In the genomic region with DNA sequence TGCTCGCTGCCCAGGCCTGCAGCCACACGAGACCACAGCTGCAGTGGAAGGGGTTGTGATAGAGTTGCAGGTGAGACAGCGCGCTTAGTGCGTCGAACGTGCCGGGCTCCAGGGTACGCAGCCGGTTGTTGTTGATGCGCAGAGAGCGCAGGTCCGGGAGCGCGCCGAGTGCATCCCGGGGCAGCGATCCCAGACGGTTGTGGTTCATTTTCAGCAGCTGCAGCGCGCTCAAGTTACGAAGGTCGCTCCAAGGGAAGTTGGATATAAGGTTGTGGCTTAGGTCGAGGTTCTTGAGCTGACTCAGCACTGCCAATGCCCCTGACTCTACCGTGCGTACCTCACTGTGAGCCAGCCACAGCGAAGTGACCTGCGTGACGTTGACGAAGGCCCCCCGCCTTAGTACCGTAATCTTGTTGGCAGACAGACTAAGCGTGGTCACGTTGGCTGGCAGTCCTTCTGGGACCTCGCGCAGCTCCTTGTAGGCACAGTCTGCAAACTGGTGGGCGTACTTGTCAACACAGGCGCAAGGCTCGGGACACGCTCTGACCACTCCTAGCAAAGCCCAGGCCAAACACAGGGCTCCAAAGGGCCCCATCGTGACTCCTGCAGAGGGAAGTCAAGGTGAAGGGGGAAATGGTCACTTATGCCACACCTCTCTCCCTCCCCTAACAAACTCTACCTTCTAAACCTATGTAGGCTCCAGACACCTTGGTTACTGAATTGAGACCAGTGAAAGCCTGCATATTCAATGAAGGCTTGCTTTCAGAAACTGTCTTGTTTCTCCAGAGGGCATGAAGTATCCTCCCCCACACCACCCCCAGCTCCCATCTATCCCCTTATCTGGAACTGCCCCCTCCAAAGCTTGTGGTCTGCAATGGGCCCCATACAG, we compare ENCODE assay signal across 9 mouse cellular contexts. TPM values are rescaled to one million over a fixed set of nuclear protein-coding genes. Genes with fewer than 3 reads are reported as not detected.
A peak's percentile ranks its signal among the peaks of the same experiment; 100 is the strongest.
DNase-seq lines count a peak whose midpoint lies in the region; ATAC-seq lines count a peak whose summit lies in the region.
"Had no signal": no experiment of that assay in that cellular context is flagged by ENCODE, and none has a peak within 500 bp of the region (broad histone marks: within the 10 kb centered on the region; RNA-seq: fewer than 3 reads in every experiment).

No protein-coding gene starts in this region.

- no peak overlapping the region for H3K27ac ChIP-seq in limb, embryonic 11.5 days (replicated peaks; ENCODE audit: low read depth, low read length)
- H3K27ac ChIP-seq: liver, embryonic 13.5 days had no signal

- no peak for ATAC-seq in limb, embryonic 11.5 days (ENCODE audit: insufficient number of reproducible peaks, low FRiP score, low TSS enrichment, low read depth)

- H3K4me3 ChIP-seq in limb, embryonic 11.5 days (ENCODE audit: low read depth, low read length), result peak overlapping the region; percentile 15
- H3K4me3 ChIP-seq: liver, embryonic 13.5 days had no signal

- H3K4me2 ChIP-seq in limb, embryonic 11.5 days (ENCODE audit: low read depth, severe bottlenecking), result peak overlapping the region; percentile 41
- H3K4me2 ChIP-seq: liver, embryonic 13.5 days had no signal

- H3K9ac ChIP-seq in limb, embryonic 11.5 days (ENCODE audit: low read length), result no peak overlapping the region
- H3K9ac ChIP-seq: liver, embryonic 13.5 days had no signal

- under 1% methylated on average over 41 of the region's 41 CpGs for WGBS in limb, embryonic 11.5 days

- peaks cover 89% of the 10 kb centered on the region for H3K27me3 ChIP-seq in limb, embryonic 11.5 days (ENCODE audit: control insufficient read depth, insufficient read depth, low read length)

- no peaks in the 10 kb centered on the region for H3K36me3 ChIP-seq in limb, embryonic 11.5 days (ENCODE audit: control insufficient read depth, insufficient read depth, low read length)
- H3K36me3 ChIP-seq: liver, embryonic 13.5 days had no signal

- H3K4me1 ChIP-seq in limb, embryonic 11.5 days (ENCODE audit: control insufficient read depth, insufficient read depth, low read length), result peaks cover 46% of the 10 kb centered on the region

- DNase-seq in heart, adult 11 months, result peak; percentile 77
- no peak for DNase-seq in heart, adult 8-10 months (ENCODE audit: low spot score)
- peak; percentile 45 to 65 for DNase-seq in right cerebral cortex, postnatal 10 days (ENCODE audit: low spot score in 2 of 2)
- no peak for DNase-seq in right cerebral cortex, postnatal 14 days
- peak; percentile 55 for DNase-seq in limb, embryonic 11.5 days (ENCODE audit: low spot score)
- DNase-seq in ovary, postnatal 10 days (ENCODE audit: low spot score), result no peak
- no peak for DNase-seq in cerebellum, adult 11 months
- DNase-seq in urinary bladder, postnatal 14 days (ENCODE audit: low spot score), result no peak
- DNase-seq: liver, embryonic 13.5 days had no signal

- H3K9me3 ChIP-seq in limb, embryonic 11.5 days (ENCODE audit: control insufficient read depth, low read length), result no peaks in the 10 kb centered on the region
- H3K9me3 ChIP-seq: liver, embryonic 13.5 days had no signal

RNA-seq across cellular contexts. Expression of gene Islr, which starts 4.5 kb away (rescaled TPM):
- 10 to 100 TPM; 18.0 to 21.1 (median 19.4) TPM for total RNA-seq in heart, adult 8-10 months (2022)
- polyA plus RNA-seq in limb, embryonic 11.5 days (2014; fragmentation: Nextera tagmentation; extraction: Ambion mirVana), result 30.8 and 37.6 TPM in 2 replicates

RNA-seq across cellular contexts. Expression of gene Islr2, which starts 4.5 kb away (rescaled TPM):
- total RNA-seq in heart, adult 8-10 months (2022), result 1 to 10 TPM in 1 of 4 experiments, under 1 TPM in 3; 0.53 to 2.5 (median 0.73) TPM
- 0.48 and 0.60 TPM in 2 replicates for polyA plus RNA-seq in limb, embryonic 11.5 days (2014; fragmentation: Nextera tagmentation; extraction: Ambion mirVana)

RNA-seq across cellular contexts. Expression of gene Pml, which starts 50.0 kb away (rescaled TPM):
- total RNA-seq in heart, adult 8-10 months (2022), result 1 to 10 TPM; 7.0 to 9.1 (median 8.0) TPM
- polyA plus RNA-seq in limb, embryonic 11.5 days (2014; fragmentation: Nextera tagmentation; extraction: Ambion mirVana), result 18.7 and 19.6 TPM in 2 replicates

RNA-seq across cellular contexts. Expression of gene Stoml1, which starts 53.3 kb away (rescaled TPM):
- 10 to 100 TPM in 3 of 4 experiments, 1 to 10 TPM in 1; 9.5 to 13.4 (median 11.7) TPM for total RNA-seq in heart, adult 8-10 months (2022)
- 19.2 and 24.3 TPM in 2 replicates for polyA plus RNA-seq in limb, embryonic 11.5 days (2014; fragmentation: Nextera tagmentation; extraction: Ambion mirVana)

Comparison
In these comparisons a context has a peak if more than half of its experiments do, and no peak if none do; other contexts are left out.
1. DNase-seq: peak in heart, adult 11 months (single experiment), right cerebral cortex, postnatal 10 days (2 of 2) and limb, embryonic 11.5 days (single experiment); none in heart, adult 8-10 months (single experiment), right cerebral cortex, postnatal 14 days (single experiment), ovary, postnatal 10 days (single experiment), cerebellum, adult 11 months (single experiment) and urinary bladder, postnatal 14 days (single experiment).